Mouse (Mus musculus): ENCODE measurements around the gene Sorl1.

DNA sequence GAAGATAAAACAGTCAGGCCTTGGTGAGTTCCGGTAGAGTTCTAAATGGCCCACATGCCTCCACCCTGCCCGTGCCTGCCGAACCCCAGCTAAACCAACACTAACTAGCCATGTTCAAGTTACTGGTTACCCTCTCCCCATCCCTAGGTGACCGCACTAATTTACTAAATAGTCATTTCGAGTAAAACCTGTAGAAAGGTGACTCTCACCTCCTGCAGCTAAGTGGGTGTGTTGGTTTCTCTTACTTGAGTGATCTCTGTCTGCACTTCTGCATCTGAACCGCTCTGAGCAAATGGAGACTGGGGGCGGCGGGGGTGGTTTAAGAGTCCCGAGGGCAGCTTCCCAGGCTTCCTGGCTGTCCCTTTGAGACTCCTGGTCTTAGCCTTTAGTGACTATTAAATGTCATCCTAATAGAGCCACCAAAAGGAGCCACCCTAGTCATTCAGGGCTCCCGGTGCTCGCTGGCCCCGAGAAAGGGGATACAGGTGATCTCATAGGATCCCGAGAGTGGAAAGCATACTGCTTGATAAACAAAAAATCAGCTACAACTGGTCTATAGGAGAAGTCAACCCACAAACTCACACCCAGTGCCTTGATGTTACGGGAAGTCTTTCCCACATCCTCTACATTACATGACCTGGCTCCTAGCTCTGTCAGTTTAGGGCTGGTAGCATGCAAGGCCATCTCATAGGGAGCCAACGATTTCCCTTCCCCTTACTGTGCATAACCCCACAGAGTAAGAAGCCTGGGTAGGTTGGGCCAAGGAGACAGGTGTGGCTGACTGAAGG, 155.2 kb downstream of the Sorl1 start:
- TF ChIP-seq CTCF (IDR thresholded peaks at IDR 0.05; ENCODE audit: low read depth) = no peak
- no peak for TF ChIP-seq EP300 (IDR thresholded peaks at IDR 0.05; ENCODE audit: low read depth)

All from heart, postnatal 0 days (tissue).